Mouse (Mus musculus) embryo, embryonic 11 days (tissue): ENCODE measurements around the gene Cracr2b.

Experiments
- DNase-seq: peaks from one replicate; pipeline ENCODE4 v3.0.0-alpha.2; 2015

Gene Cracr2b

DNA sequence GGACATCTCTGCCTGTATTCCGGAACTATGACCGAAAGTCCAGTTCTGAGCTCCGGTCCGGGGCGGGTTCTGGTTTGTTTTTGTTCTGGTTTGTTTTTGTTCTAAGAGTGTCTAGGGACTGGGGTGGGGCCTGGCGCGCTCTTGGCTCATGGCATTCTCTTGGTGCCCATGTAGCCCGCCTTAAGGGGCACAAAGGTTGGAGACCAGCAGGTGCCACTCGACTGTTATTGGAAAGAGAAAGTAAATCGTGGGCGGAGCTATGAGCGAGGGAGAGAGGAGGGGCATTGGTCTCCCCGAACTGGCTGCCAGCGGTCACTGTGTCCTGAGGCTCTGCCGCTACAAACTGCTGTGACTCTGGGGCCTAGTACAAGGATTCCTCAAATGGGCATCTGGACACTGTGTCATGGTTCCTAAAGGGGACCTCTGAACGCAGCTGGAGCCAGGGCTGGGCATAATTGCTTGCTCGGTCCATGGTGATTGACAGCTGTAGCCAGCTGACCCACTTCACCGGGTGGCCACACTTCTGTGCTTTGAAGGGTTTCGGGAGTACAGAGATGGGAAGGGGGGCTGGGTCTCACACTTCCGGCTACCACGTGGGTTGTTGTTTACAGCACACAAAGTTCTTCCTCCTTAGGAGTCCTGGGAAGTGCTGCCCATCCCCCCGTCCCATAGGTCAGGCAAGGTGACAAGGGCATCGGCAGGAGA is 5.1 kb upstream of the Cracr2b start:
- peak; percentile 66 for DNase-seq

- no peak for DNase-seq
Measured at GRCm38 (mm10) chr7:141456739-141457138, 4.2 kb upstream of the Cracr2b start.

DNA sequence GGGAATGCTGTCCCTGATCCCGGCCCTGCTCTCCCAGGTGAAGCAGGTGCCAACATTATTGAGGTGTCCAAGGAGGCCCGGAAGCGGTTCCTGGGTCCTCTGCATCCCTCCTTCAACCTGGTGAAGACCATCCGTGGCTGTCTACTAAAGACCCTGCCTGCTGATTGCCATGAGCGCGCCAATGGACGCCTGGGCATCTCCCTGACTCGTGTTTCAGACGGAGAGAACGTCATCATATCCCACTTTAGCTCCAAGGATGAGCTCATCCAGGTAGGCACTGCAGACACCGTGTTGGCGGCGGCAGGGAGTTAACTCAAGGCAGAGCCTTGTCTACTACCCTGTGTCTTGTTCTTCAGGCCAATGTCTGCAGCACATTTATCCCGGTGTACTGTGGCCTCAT is 3.7 kb upstream of the Cracr2b start:
- DNase-seq = no peak

GRCm38 (mm10) chr7:141457986-141458660 is 2.8 kb upstream of the Cracr2b start:
- peak; percentile 60 for DNase-seq

- no peak for DNase-seq
Measured at GRCm38 (mm10) chr7:141458661-141459060, 2.2 kb upstream of the Cracr2b start.

GRCm38 (mm10) chr7:141459301-141459711 is 1.6 kb upstream of the Cracr2b start:
- no peak for DNase-seq

DNA sequence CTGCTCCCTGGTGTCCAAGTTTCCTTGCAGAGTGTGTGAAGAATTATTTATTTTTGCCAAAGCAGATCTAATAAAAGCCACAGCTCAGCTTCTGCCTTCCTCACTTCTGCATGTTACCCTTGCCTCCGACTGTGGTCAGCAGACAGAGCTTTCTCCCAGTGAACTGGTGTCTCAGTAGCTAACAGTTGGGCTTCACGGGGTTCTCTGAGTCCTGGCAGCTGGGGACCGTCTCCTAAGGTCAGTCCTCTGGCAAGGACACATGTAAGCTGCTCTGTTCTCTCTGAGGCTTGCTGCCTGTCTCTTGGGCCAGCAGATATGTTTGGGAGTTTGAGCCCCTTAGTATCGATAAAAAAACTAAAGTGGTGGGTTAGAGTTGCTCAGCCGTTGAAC is 898 bp upstream of the Cracr2b start:
- no peak for DNase-seq

DNA sequence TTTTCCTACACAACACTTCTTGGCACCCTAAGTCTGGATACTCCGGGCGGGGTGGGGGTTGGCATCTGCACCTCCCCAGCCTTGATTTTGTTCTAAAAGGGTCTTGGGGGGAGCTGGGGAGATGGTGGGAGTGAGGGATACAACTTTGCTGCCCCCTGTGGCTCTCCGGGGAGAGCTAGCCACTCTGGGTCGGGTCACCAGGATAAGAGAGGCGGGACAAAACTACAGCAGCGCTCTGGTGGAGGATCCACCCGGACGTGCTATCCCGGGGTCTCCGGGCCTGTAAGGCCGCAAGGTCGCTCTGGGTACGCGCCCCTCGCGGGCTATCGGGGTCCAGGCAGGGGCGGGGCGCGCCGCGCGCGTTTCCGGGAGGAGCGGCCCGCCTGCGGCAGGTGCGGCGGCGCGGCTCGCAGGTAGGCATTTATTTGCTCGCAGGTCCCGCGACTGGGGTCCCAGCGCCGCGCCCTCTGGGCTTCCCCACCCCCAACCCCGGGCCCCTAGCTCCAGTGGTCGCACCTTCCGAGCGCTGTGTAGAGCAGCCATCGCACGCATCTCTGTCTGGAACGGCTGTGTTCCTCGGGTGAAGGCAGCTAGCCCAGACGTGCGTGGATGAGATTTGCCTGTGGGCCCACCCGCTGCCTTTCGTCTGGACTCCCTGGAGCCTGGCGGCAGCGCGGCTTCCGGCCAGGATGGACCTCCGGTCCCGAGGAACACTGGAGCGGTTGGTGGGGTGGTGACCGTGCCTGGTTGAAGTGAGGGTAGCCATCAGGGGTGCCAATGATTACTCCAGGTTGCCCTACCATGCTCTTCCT is 833 bp downstream of the Cracr2b start:
- DNase-seq = peak; percentile 44

DNA sequence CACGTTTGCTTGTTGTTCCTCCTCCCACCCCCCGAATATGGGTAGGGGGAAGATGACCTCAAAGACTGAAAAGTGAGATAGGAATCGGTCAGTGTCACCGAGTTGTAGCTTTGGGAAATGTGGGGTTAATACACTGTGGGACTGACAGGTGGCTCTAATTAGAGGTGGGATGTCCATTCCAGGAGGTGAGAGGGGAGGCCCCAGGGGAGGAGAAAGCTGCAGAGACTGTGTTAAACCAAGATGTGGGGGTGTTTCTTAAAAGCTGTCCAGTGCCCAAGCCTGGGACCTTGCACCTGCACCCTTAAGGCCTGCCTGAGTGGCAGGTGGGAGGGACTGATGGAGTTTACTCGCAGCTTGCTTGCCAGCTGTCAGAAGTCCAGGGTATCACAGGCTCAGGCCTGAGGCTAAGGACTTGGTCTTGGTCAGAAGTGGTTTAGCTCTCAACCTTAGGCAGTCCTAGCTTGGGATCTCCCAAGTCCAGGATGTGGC is 1.5 kb downstream of the Cracr2b start:
- DNase-seq = peak; percentile 11

DNA sequence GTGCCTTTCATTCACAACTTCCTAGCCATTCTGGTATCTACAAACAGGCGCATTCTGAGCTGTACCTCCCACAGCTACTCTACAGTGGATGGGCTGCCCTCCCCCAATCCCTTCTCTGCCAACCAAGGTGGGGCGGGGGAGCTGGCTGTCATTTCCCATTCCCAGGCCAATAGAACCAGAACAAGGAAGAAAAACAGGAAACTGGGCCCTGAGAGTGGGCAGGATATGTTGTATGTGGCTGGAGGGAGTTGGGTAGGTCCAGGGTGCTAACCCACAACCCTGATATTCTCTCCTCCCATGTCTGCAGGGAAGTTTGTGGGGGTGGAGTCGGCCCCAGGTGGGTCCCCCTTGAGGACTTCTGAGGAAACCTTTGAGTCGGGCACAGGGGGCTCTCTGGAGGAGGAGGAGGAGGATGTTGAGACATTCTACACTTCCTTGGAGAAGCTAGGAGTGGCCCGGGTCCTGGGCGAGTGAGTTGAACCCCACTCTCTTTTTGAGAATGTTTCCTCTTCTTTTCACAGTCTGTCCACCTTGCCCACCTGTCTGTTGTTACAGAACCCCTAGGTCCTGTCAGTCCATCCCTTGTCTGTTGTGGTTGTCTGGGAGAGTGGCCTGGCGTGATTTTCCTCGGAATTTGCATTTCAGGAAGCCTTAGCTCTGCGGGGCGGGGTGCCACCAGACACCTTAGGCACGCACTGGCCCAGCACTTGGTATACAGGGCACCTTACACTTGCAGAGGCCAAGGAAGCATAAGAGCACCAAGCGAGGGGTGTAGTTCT is 3.1 kb downstream of the Cracr2b start:
- DNase-seq = no peak

DNA sequence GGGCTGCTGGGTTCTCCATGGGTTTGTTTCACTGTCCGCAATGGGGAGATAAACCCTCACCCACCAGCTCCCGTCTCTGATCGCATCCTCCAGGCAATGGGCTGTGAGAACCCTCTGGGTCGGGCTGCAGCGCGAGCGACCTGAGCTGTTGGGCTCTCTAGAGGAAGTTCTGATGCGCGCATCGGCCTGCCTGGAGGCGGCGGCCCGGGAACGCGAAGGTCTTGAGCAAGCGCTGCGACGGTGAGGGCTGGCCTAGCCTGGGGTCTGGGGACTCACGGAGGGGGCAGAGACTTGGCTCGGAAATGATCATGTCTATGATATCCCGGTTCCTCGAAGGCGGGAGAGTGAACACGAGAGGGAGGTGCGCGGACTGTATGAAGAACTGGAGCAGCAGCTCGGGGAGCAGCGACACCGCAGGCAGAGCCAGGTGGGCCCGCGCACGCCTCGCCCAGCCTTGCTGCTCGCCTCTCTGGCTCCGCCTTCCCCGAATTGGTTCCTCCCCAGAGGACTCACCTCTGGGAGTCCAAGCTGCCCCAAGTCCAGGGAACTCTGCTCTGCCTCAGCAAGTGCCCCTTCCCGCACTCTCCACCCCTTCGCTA is 3.8 kb downstream of the Cracr2b start:
- DNase-seq = peak; percentile 45

DNA sequence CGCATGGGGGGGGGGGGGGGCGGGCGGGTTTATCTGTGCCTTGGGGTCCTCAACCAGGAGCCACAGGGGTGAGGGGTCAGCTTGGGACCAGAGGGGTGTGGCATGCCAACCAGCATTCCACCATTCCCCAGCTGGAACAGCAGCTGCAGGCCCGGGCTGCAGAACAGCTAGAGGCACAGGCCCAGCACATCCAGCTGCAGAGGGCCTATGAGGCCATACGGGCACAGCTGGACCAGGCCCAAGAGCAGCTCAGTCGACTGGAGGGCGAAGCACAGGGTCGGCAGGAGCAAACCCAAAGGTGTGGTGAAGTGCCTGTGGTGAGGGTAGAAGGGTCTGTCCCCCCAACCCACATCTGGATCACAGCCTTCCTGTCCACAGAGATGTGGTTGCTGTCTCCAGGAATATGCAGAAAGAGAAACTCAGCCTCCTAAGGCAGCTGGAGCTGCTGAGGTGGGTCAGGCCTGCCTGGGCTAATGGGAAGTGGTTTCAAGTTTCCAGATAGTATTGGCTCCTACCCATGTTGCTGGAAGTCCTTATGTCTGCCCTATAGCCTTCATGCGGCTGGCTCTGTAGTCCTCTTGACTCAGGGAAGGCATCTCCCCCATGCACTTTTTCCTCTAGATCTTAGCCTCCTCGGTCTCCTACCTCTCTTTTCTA is 4.6 kb downstream of the Cracr2b start:
- DNase-seq = peak; percentile 22

DNA sequence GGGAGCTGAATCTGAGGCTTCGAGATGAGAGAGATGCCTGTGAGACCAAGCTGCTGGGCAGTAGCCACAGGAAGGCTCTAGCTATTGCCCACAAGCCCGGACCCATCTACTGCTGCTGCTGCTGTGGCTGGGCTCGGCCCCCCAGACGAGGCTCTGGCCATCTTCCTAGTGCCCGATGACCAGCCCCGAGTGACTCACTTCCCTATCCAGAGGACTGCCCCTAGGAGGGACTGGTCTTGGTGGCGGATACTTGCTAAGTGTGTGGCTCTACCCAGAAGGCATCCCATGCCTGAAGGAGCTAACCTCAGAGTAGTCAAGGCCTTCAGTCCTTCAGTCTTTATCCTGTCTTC is 5.1 kb downstream of the Cracr2b start:
- no peak for DNase-seq

DNA sequence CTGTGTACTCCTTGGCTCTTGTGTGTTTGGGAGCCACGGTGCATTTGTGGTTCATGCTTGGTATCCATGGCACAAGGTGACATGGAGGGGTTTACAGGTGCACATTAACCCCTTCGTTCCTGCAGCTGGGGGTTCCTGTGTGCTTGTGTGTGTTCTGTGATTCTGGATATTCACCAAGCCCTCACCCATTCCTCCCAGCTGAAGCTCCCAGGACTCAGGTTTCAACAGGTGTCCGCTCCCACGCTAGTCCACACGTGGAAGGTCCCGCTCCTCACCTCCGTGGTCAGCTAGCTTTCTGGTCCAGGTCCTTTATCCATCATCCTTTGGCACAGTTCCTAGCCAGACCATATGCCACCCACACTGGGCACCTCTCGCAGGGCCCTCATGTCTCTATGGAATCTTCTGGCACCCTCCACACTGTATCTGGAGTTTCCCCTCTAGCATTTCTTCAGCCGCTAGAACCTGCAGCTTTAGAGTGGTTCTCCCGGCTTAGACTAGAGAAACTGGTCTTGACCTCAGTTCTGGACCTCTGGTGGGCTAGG is 5.8 kb downstream of the Cracr2b start:
- no peak for DNase-seq

- peak; percentile 93 for DNase-seq
Measured at GRCm38 (mm10) chr7:141467230-141468030, 6.5 kb downstream of the Cracr2b start, which contains the start of gene Cd151. Gene Cd151 (plus strand): TSS chr7:141467392.

DNA sequence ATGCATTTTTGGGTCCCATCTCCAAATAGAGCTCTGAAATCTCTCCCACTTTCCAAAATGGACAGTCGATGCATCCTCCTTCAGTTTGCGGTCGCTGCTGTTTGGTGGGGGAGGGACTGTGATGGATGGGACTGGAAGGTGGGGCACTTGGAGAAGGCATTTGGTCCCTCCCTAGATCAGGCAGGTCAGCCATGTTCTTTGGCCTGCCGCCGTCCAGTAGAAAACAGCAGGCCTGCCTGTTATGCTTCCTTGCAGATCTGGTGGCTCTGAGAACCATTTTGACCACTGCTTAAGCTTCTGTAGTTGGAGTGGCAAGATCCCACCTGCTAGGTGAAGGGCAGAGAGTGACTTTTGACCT is 7.2 kb downstream of the Cracr2b start:
- peak; percentile 24 for DNase-seq

- DNase-seq = peak; percentile 86
Measured at GRCm38 (mm10) chr7:141468522-141469211, 7.8 kb downstream of the Cracr2b start.

GRCm38 (mm10) chr7:141469352-141469751 is 8.5 kb downstream of the Cracr2b start:
- no peak for DNase-seq

GRCm38 (mm10) chr7:141469901-141470636 is 9.2 kb downstream of the Cracr2b start:
- no peak for DNase-seq

DNA sequence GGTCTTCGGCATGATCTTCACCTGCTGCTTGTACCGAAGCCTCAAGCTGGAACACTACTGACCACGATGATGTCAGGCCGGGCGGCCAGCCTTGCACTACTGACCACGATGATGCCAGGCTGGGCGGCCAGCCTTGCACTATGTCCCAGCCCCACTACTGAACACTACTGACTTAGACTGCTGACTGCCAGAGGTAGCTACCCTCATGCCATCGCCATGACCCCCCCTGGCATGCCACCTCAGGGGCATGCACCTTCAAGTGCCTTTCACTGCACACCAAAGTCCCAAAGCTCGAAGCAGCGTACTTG is 9.7 kb downstream of the Cracr2b start:
- DNase-seq = no peak
